Mouse (Mus musculus) E14TG2a.4 (cell line): ENCODE results near the gene Manba.

Source experiments
- CTCF ChIP-seq: conservative IDR thresholded peaks from 2 replicates; pipeline ENCODE4 v1.5.1; 2014; ENCODE audit warnings: low read length
- NANOG ChIP-seq: IDR thresholded peaks from 2 replicates; pipeline ENCODE4 v1.6.1; 2014; ENCODE audit warnings: borderline replicate concordance, low read length, mixed read lengths
- POU5F1 ChIP-seq: IDR thresholded peaks from 2 replicates; pipeline ENCODE4 v1.6.1; 2014; ENCODE audit warnings: low read length, borderline replicate concordance

- TF ChIP-seq CTCF (no peak), NANOG (no peak), POU5F1 (no peak)
Observed at GRCm38 (mm10) chr3:135469146-135469545, 16.3 kb upstream of the Manba start.
